Mouse (Mus musculus) cerebellum, adult 2 months (tissue): ENCODE data around the gene Ccin.

Experiments
- CTCF ChIP-seq: fragments of 200-500 bp; IDR thresholded peaks from 2 replicates; pipeline ENCODE4 v1.5.1; 2011; ENCODE audit warnings: low read depth, mild to moderate bottlenecking, control low read depth, low read length, moderate library complexity, borderline replicate concordance; ENCODE audit not compliant: insufficient read depth
- POLR2A ChIP-seq: fragments of 200-500 bp; IDR thresholded peaks from 2 replicates; pipeline ENCODE4 v1.6.1; 2011; ENCODE audit warnings: low read length, control low read depth, borderline replicate concordance; ENCODE audit not compliant: insufficient read depth

DNA sequence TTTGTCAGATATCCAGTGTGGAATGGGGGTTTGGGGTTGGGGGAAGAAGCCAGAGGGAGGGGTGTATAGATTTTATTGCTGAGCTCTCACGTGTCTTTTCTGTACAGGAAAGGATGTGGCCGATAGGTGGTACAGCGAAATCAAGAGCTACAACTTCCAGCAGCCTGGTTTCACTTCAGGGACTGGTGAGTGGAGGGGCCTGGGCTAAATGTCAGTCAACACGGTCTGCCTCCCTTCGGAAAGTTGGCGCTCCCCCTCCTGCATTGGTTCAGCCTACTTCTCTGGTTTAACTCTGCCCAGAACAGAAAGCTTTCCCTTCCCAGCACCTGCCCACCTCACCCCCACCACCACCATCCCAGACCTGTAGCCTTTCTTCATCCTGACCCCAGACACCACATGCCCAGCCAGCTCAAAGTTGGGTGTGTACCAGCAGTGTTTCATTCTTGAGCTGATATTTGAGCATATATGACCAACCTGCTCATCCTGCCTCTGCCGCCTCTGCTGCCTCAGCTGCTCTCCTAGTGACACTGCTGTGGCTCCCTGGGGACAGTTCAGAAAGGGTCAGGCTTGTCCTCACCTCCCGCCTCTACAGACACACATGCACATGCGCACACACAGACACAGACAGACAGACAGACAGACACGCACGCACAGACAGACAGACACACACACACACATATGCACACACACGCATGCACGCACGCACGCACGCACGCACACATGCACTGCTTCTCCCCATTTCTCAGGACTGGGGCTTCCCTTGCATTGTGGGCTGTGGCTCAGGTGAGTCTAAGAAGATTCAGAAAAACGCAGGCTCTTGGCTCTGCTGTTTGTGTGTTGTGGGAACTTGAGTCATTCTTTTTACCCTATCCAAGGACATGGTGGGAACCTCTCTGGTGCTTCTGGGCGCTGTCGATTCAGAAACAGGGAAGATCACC is 12.6 kb upstream of the Ccin start:
- TF ChIP-seq CTCF (no peak), POLR2A (no peak)
